Mouse (Mus musculus) B cell, adult (primary cell): Measurements from ENCODE around the gene Kif11. TPM values are rescaled to one million over a fixed set of nuclear protein-coding genes. Genes with fewer than 3 reads are reported as not detected.

ENCODE experiments used
- total RNA-seq: library from RNA; stranded (reverse); gene quantifications from 4 replicates; pipeline ENCODE4 v1.2.4, GENCODE M21; 2023; ENCODE audit not compliant: inconsistent age

Gene Kif11
- 1.9 to 2.8 TPM (median 2.2 TPM) in 4 replicates for total RNA-seq

DNA sequence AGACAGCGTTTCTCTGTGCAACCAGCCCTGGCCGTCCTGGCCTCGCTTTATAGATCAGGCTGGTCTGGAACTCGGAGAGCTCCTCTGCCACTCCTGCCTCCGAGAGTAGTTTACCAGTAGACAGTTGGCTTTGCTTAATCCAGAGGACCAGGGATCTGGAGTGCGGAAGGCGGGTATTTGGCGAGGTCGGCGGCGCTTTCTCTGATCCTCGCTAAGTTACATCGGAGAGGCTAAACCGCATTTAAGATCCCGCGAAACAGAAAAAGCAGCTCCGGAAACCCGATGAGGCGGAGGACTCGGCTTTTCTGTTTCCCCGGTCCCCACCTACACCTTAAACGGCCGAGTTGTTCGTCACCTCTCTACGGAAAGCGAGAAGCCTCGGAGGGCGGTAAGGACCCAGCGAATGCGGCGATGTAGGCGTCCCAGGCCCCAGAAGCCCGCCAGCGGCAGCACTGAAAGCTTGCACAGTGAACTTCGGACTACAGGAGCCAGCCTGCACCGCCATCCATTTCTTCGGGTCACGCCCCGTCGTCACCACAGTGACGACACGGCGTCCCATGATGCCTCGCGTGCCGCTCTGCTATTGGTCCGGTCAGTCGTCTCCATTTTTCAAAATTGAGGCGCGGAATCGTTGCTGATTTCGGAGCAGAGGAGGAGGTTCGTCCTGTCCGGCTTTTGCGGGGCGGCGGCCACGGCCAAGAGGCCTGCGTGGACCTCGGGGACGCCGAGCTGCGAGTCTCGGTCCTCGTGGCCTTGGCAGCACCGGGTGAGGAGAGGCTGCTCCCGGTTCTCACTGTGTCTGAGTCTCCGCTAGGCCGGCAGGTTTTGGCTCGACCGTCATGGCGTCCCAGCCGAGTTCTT, at the start of gene Kif11:
Kif11 (plus strand) TSS at position 649 of the 861 bp plus-strand sequence.

DNA sequence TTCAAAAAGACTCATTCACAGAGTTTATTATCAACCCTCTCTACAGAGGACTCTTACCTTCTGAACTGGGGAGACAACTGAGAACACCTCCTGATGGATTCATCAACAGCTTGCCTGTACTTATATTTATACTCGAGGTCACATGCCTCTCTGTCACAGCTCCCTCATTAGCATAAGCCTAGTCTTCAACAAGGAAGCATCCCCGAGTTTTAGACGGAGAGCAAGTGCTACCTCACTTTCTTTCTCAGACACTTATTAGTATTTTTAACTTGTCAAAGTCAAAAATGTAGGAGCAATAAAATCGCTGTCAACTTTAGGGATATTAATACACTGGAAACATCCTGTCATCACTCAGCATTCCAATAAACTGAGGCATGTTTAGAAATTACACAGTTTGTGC, 38.5 kb upstream of the Kif11 start, which contains the start of gene Ide:
Ide (minus strand) TSS at position 101 of the 400 bp plus-strand sequence.

DNA sequence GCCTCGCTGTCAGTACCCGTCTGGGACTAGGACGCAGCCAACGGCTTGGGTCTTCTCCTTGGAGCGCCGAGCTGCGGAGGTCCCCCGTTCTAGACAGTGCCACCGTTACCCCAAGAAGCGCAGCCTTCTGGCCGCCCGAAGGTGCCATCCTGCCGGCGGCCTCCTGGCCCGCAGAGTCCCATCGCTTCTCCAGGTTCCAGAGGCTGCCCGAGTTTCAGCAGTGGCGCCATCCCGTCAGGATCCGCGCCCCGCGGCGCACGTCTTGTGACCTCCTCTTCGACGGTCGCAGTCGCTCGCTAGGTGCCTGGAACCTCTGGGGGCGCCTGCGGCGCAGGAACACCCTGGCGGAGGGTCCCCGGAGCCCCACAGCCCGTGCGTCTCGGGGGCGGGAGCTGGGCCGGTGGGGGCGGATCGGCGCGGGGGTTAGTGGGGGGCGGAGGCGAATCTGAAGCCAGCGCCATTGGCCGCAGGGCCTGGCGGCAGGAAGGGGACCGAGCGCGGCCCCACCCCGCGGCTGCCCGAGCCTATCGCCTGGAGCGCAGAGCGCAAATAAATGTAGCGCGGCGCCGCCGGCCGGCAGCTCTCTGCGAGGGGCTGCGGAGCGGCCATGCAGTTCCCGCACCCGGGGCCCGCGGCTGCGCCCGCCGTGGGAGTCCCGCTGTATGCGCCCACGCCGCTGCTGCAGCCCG, 58.2 kb downstream of the Kif11 start, which contains the start of gene Hhex:
Hhex (plus strand) TSS at position 548 of the 689 bp plus-strand sequence.

Other genes with a start within 250 kb of the Kif11 start
- gene March5, start 168.9 kb upstream of the Kif11 start, total RNA-seq: 56.7 to 73.9 TPM (median 64.6 TPM) in 4 replicates
- 0.51 to 1.5 TPM (median 0.63 TPM) in 4 replicates for gene Cpeb3, start 167.8 kb upstream of the Kif11 start, total RNA-seq
- 33.4 to 37.7 TPM (median 36.6 TPM) in 4 replicates for gene Ide, start 38.6 kb upstream of the Kif11 start, total RNA-seq
- gene Hhex, start 58.4 kb downstream of the Kif11 start, total RNA-seq: 86.0 to 102 TPM (median 96.7 TPM) in 4 replicates
- 40.2 to 47.8 TPM (median 45.5 TPM) in 4 replicates for gene Exoc6, start 174.0 kb downstream of the Kif11 start, total RNA-seq